ENCODE assay signal across 9 mouse cellular contexts in genomic region chr5:114374409-114375213, GRCm38 (mm10). TPM values are rescaled to one million over a fixed set of nuclear protein-coding genes. Genes with fewer than 3 reads are reported as not detected.
DNase-seq lines count a peak whose midpoint lies in the region; TF ChIP-seq lines count a peak whose summit lies in the region.
"Had no signal": no experiment of that assay in that cellular context is flagged by ENCODE, and none has a peak within 500 bp of the region (broad histone marks: within the 10 kb centered on the region; RNA-seq: fewer than 3 reads in every experiment).

No protein-coding gene starts in this region.

- H3K27ac ChIP-seq in embryonic fibroblast, embryonic 13.5 days (ENCODE audit: insufficient read depth, low read length) = peak overlapping the region; percentile 94
- H3K27ac ChIP-seq: limb, embryonic 12.5 days had no signal

- peak; percentile 34 for DNase-seq in kidney, adult 9 months
- peak; percentile 67 for DNase-seq in lung, postnatal 36 days
- DNase-seq in layer of hippocampus, adult 9-11 months = no peak
- DNase-seq in layer of hippocampus, adult 8-10 months (ENCODE audit: low spot score in 2 of 2) = no peak
- DNase-seq in layer of hippocampus, postnatal 36 days = no peak
- DNase-seq in right cerebral cortex, postnatal 14 days = no peak

- no peaks in the 10 kb centered on the region for H3K9me3 ChIP-seq in E14TG2a.4 (ENCODE audit: low read length)
- H3K9me3 ChIP-seq: limb, embryonic 12.5 days had no signal

- H3K4me1 ChIP-seq in E14TG2a.4 (replicated peaks; ENCODE audit: low read depth, low read length) = peaks cover 91% of the 10 kb centered on the region
- H3K4me1 ChIP-seq in embryonic fibroblast, embryonic 13.5 days (ENCODE audit: control insufficient read depth, insufficient read depth, low read length) = peaks cover 57% of the 10 kb centered on the region

- 0 out of 2 replicates have a peak overlapping the region, but pooled peaks have one; percentile 10 for H3K4me3 ChIP-seq in E14TG2a.4 (replicated peaks; ENCODE audit: low read length)
- no peak overlapping the region for H3K4me3 ChIP-seq in embryonic fibroblast, embryonic 13.5 days (ENCODE audit: insufficient read depth, low read length)
- H3K4me3 ChIP-seq: limb, embryonic 12.5 days had no signal

- peaks cover 60% of the 10 kb centered on the region for H3K36me3 ChIP-seq in E14TG2a.4 (ENCODE audit: insufficient read depth, low read length)

- no peaks in the 10 kb centered on the region for H3K27me3 ChIP-seq in E14TG2a.4 (ENCODE audit: insufficient read depth, low read length)
- H3K27me3 ChIP-seq: limb, embryonic 12.5 days had no signal

- TF ChIP-seq CTCF in E14TG2a.4 (conservative IDR thresholded peaks at IDR 0.05; ENCODE audit: low read length) = no peak
- TF ChIP-seq CTCF in embryonic fibroblast, embryonic 13.5 days (IDR thresholded peaks at IDR 0.05; ENCODE audit: borderline replicate concordance, insufficient read depth, low read length) = peak; percentile 16; the same call in 1 of the 2 replicates

- TF ChIP-seq POLR2A in embryonic fibroblast, embryonic 13.5 days (IDR thresholded peaks at IDR 0.05; ENCODE audit: low read depth, low read length) = no peak

RNA-seq across cellular contexts. Expression of gene Kctd10, which starts 5.7 kb away (rescaled TPM):
- 165 and 206 TPM in 2 replicates for polyA plus RNA-seq in embryonic fibroblast, embryonic 13.5 days (2011; ENCODE audit: insufficient read length, low read depth, missing spikeins)
- 10 to 100 TPM; 51.1 to 53.5 (median 53.1) TPM for total RNA-seq in layer of hippocampus, adult 8-10 months (2022)
- total RNA-seq in layer of hippocampus, postnatal 36 days (2021) = 10 to 100 TPM; 47.5 to 48.3 TPM

RNA-seq across cellular contexts. Expression of gene Ube3b, which starts 5.8 kb away (rescaled TPM):
- 45.5 and 45.7 TPM in 2 replicates for polyA plus RNA-seq in embryonic fibroblast, embryonic 13.5 days (2011; ENCODE audit: insufficient read length, low read depth, missing spikeins)
- 10 to 100 TPM; 74.5 to 85.7 (median 77.6) TPM for total RNA-seq in layer of hippocampus, adult 8-10 months (2022)
- 10 to 100 TPM; 78.0 to 81.6 TPM for total RNA-seq in layer of hippocampus, postnatal 36 days (2021)

Comparison
In these comparisons a context has a peak if more than half of its experiments do, and no peak if none do; other contexts are left out.
1. DNase-seq: peak in kidney, adult 9 months (single experiment) and lung, postnatal 36 days (single experiment); none in layer of hippocampus, adult 9-11 months (single experiment), layer of hippocampus, adult 8-10 months (0 of 2), layer of hippocampus, postnatal 36 days (0 of 2) and right cerebral cortex, postnatal 14 days (single experiment).